Mouse (Mus musculus) limb, embryonic 14.5 days (tissue): ENCODE data around the gene Bid. TPM values are rescaled to one million over a fixed set of nuclear protein-coding genes. Genes with fewer than 3 reads are reported as not detected.

Source experiments
- ATAC-seq: fragments of 200-750 bp; cut with Nextera tagmentation; 2 replicates; pipeline ENCODE4 v1.8.0; 2017; ENCODE audit warnings: low read depth, moderate number of reproducible peaks, moderate TSS enrichment; ENCODE audit not compliant: low FRiP score
- DNase-seq: peaks from one replicate; pipeline ENCODE4 v3.0.0-alpha.2; 2015; ENCODE audit warnings: low spot score
- H3K27ac ChIP-seq: fragments of 300-500 bp; sonication (generic); replicated peaks from 2 replicates; pipeline ENCODE4 v1.5.1; 2014; ENCODE audit warnings: low read depth, mild to moderate bottlenecking, low read length, moderate library complexity, mixed read lengths
- H3K27me3 ChIP-seq: fragments of 300-500 bp; sonication (generic); 2 replicates; pipeline ENCODE4 v1.6.1; 2014; ENCODE audit warnings: low read length, mixed read lengths; ENCODE audit not compliant: control insufficient read depth, insufficient read depth
- H3K36me3 ChIP-seq: fragments of 300-500 bp; sonication (generic); 2 replicates; pipeline ENCODE4 v1.6.1; 2014; ENCODE audit warnings: mild to moderate bottlenecking, low read length, moderate library complexity, mixed read lengths; ENCODE audit not compliant: control insufficient read depth, insufficient read depth
- H3K4me1 ChIP-seq: fragments of 300-500 bp; sonication (generic); 2 replicates; pipeline ENCODE4 v1.6.1; 2014; ENCODE audit warnings: antibody characterized with exemption, low read length, mixed read lengths; ENCODE audit not compliant: control insufficient read depth, insufficient read depth
- H3K4me2 ChIP-seq: fragments of 300-500 bp; sonication (generic); replicated peaks from 2 replicates; pipeline ENCODE4 v1.6.1; 2014; ENCODE audit warnings: low read depth, mild to moderate bottlenecking, low read length, moderate library complexity; ENCODE audit not compliant: severe bottlenecking
- H3K4me3 ChIP-seq: fragments of 300-500 bp; sonication (generic); replicated peaks from 2 replicates; pipeline ENCODE4 v1.5.1; 2014; ENCODE audit warnings: low read length
- H3K9ac ChIP-seq: fragments of 300-500 bp; sonication (generic); 2 replicates; pipeline ENCODE4 v1.6.1; 2014; ENCODE audit warnings: mild to moderate bottlenecking, low read depth, low read length, moderate library complexity; ENCODE audit not compliant: severe bottlenecking
- H3K9me3 ChIP-seq: fragments of 300-500 bp; sonication (generic); 2 replicates; pipeline ENCODE4 v1.6.1; 2016; ENCODE audit warnings: low read length; ENCODE audit not compliant: control insufficient read depth
- POLR2A ChIP-seq: fragments of 200-500 bp; IDR thresholded peaks from 2 replicates; pipeline ENCODE4 v1.8.0; 2012; ENCODE audit warnings: inconsistent platforms, mild to moderate bottlenecking, moderate library complexity, borderline replicate concordance; ENCODE audit not compliant: insufficient read depth, insufficient read length; ENCODE audit errors: extremely low read depth
- WGBS: fragments of 180-500 bp; shearing (Covaris S2); extraction: QIAGEN DNeasy Blood & Tissue Kit; methylation state at CpG from one replicate; pipeline ENCODE4 v1.1.7; 2014; 5-methylcytosine and 5-hydroxymethylcytosine counted together
- polyA plus RNA-seq, 2 experiments: library from polyadenylated mRNA; depleted of rRNA in 1 of 2; stranded (reverse) in 1 of 2; unstranded in 1 of 2; fragments of >200 nt; fragmentation: Nextera tagmentation in 1 of 2; extraction: Ambion mirVana in 1 of 2; gene quantifications; 2 replicates each; pipeline versions ENCODE4 v1.2.1 to v1.2.3; 2012 to 2014

Gene Bid
- polyA plus RNA-seq, 2 experiments, result 11.1 to 18.2 TPM

GRCm38 (mm10) chr6:120914911-120915648 is 1.6 kb downstream of the Bid start:
- TF ChIP-seq POLR2A, result no peak
- DNase-seq, result no peak
- no peaks in the 10 kb centered on the region for H3K27me3 ChIP-seq
- no peak overlapping the region for H3K9ac ChIP-seq
- H3K9me3 ChIP-seq, result no peaks in the 10 kb centered on the region
- no peak for ATAC-seq
- WGBS, result 52% methylated on average over 9 of the region's 9 CpGs
- peaks cover 8% of the 10 kb centered on the region for H3K4me1 ChIP-seq
- no peak overlapping the region for H3K4me3 ChIP-seq
- no peaks in the 10 kb centered on the region for H3K36me3 ChIP-seq
- H3K27ac ChIP-seq, result no peak overlapping the region
- peak overlapping the region; percentile 88; the same call in 1 of the 2 replicates for H3K4me2 ChIP-seq

- 85% methylated on average over 4 of the region's 4 CpGs for WGBS
- ATAC-seq, result no peak
- no peak for TF ChIP-seq POLR2A
- Histone ChIP-seq H3K4me2 (no peak overlapping the region), H3K27ac (no peak overlapping the region), H3K9ac (no peak overlapping the region), H3K36me3 (no peaks in the 10 kb centered on the region), H3K4me1 (peaks cover 8% of the 10 kb centered on the region), H3K9me3 (no peaks in the 10 kb centered on the region), H3K4me3 (no peak overlapping the region), H3K27me3 (no peaks in the 10 kb centered on the region)
- DNase-seq, result no peak
These were observed 2.1 kb downstream of the Bid start for GRCm38 (mm10) chr6:120914533-120914910.

GRCm38 (mm10) chr6:120913783-120914182 is 2.9 kb downstream of the Bid start:
- peaks cover 8% of the 10 kb centered on the region for H3K4me1 ChIP-seq
- H3K4me3 ChIP-seq, result no peak overlapping the region
- H3K9ac ChIP-seq, result no peak overlapping the region
- no peaks in the 10 kb centered on the region for H3K9me3 ChIP-seq
- no peak for TF ChIP-seq POLR2A
- no peak for DNase-seq
- no peak overlapping the region for H3K27ac ChIP-seq
- WGBS, result 82% methylated on average over 8 of the region's 8 CpGs
- H3K27me3 ChIP-seq, result no peaks in the 10 kb centered on the region
- H3K36me3 ChIP-seq, result no peaks in the 10 kb centered on the region
- H3K4me2 ChIP-seq, result no peak overlapping the region
- ATAC-seq, result no peak

GRCm38 (mm10) chr6:120912931-120913330 is 3.7 kb downstream of the Bid start:
- DNase-seq, result no peak
- H3K4me1 ChIP-seq, result peaks cover 8% of the 10 kb centered on the region

GRCm38 (mm10) chr6:120911213-120912007 is 5.2 kb downstream of the Bid start:
- no peak for TF ChIP-seq POLR2A
- no peak for ATAC-seq
- Histone ChIP-seq H3K4me3 (no peak overlapping the region), H3K9me3 (no peaks in the 10 kb centered on the region), H3K27ac (no peak overlapping the region), H3K27me3 (no peaks in the 10 kb centered on the region), H3K4me1 (peaks cover 8% of the 10 kb centered on the region), H3K4me2 (no peak overlapping the region), H3K9ac (no peak overlapping the region), H3K36me3 (no peaks in the 10 kb centered on the region)
- WGBS, result 73% methylated on average over 13 of the region's 13 CpGs
- no peak for DNase-seq

More at GRCm38 (mm10) chr6:120912931-120913330, 3.7 kb downstream of the Bid start:
- Histone ChIP-seq H3K4me3 (no peak overlapping the region), H3K36me3 (no peaks in the 10 kb centered on the region), H3K4me2 (no peak overlapping the region), H3K27ac (no peak overlapping the region), H3K9me3 (no peaks in the 10 kb centered on the region), H3K27me3 (no peaks in the 10 kb centered on the region), H3K9ac (no peak overlapping the region)
- TF ChIP-seq POLR2A, result no peak
- 65% methylated on average over 2 of the region's 2 CpGs for WGBS
- ATAC-seq, result no peak
